Mouse (Mus musculus) testis, adult 2 months (tissue): ENCODE results near the gene Maoa.

Source experiments
- CTCF ChIP-seq: fragments of 200-500 bp; IDR thresholded peaks from 2 replicates; pipeline ENCODE4 v1.5.1; 2012; ENCODE audit warnings: low read depth, mild to moderate bottlenecking, inconsistent platforms, low read length, moderate library complexity; ENCODE audit not compliant: control insufficient read depth, insufficient read depth, insufficient replicate concordance
- POLR2A ChIP-seq: fragments of 200-500 bp; IDR thresholded peaks from 2 replicates; pipeline ENCODE4 v1.6.1; 2012; ENCODE audit warnings: low read depth, mild to moderate bottlenecking, inconsistent platforms, low read length, moderate library complexity; ENCODE audit not compliant: control insufficient read depth

DNA sequence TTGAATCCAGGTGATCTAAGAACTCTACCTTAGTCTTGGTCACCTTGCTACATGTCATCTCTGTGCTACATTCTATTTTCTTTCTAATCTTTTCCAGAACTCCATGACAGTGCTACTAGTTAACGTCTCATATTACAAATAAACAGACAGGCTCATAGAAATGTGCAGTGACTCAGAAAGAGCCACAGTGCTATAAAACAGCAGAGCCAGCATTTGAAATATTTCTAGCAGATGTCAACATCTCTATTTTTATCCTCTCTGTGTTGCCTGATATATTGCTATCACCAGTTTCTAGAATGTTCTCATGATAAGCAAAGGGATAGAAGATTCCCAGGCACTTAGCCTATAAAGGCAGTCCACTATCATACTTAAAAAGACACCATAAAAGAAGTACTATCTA is 94.5 kb downstream of the Maoa start:
- TF ChIP-seq POLR2A (no peak), CTCF (no peak)
